Mouse (Mus musculus) MEL (cell line): ENCODE measurements at regions not wholly inside any gene's neighbourhood (a gene's known extent, or its start where the extent isn't known, plus 50 kb on each side); places are given as distances from the start of the nearest gene placed in this dataset.

Experiments
- DNase-seq: peaks from one replicate; pipeline ENCODE4 v3.0.0; 2011; ENCODE audit warnings: low read depth, low spot score
- H3K27ac ChIP-seq: 2 replicates; pipeline ENCODE4 v1.5.1; 2012; ENCODE audit warnings: low read depth, mild to moderate bottlenecking, control low read depth, low read length, moderate library complexity; ENCODE audit not compliant: control insufficient read depth
- H3K27me3 ChIP-seq, 2 experiments: fragments of 150-350 bp in 1 of 2; sonication (generic) in 1 of 2; 2 replicates each; pipeline ENCODE4 v1.6.1; 2012; ENCODE audit warnings: low read length in 2 of 2, mild to moderate bottlenecking in 2 of 2, improper control_type of control experiment in 1 of 2, moderate library complexity in 1 of 2; ENCODE audit not compliant: insufficient read depth in 2 of 2, control insufficient read depth in 1 of 2
- H3K36me3 ChIP-seq, 2 experiments: 2 replicates each; pipeline ENCODE4 v1.6.1; 2012 to 2014; ENCODE audit warnings: low read length in 2 of 2, improper control_type of control experiment in 1 of 2, inconsistent platforms in 1 of 2, mild to moderate bottlenecking in 1 of 2; ENCODE audit not compliant: insufficient read depth in 2 of 2, control insufficient read depth in 1 of 2
- H3K4me1 ChIP-seq, 2 experiments: fragments of 150-350 bp in 1 of 2; sonication (generic) in 1 of 2; 2 replicates each; pipeline ENCODE4 v1.6.1; 2012; ENCODE audit warnings: low read length in 2 of 2, improper control_type of control experiment in 1 of 2, mild to moderate bottlenecking in 1 of 2; ENCODE audit not compliant: insufficient read depth in 2 of 2, control insufficient read depth in 1 of 2
- H3K4me3 ChIP-seq, 2 experiments: fragments of 150-350 bp in 1 of 2; sonication (generic) in 1 of 2; 2 replicates each; pipeline ENCODE4 v1.5.1; 2012; ENCODE audit warnings: low read depth in 2 of 2, low read length in 2 of 2, mild to moderate bottlenecking in 2 of 2, moderate library complexity in 2 of 2, control low read depth in 1 of 2, improper control_type of control experiment in 1 of 2; ENCODE audit not compliant: control insufficient read depth in 1 of 2, insufficient read depth in 1 of 2
- H3K79me2 ChIP-seq: 2 replicates; pipeline ENCODE4 v1.6.1; 2012; ENCODE audit warnings: mild to moderate bottlenecking, low read length, moderate library complexity; ENCODE audit not compliant: control insufficient read depth, poor library complexity, insufficient read depth
- H3K9ac ChIP-seq: 2 replicates; pipeline ENCODE4 v1.6.1; 2012; ENCODE audit warnings: low read depth, mild to moderate bottlenecking, control low read depth, low read length, moderate library complexity; ENCODE audit not compliant: control insufficient read depth, poor library complexity, severe bottlenecking
- H3K9me3 ChIP-seq: fragments of 150-350 bp; sonication (generic); replicated peaks from 2 replicates; pipeline ENCODE4 v1.6.1; 2012; ENCODE audit warnings: mild to moderate bottlenecking, low read length, improper control_type of control experiment, moderate library complexity; ENCODE audit not compliant: insufficient read depth
- BHLHE40 ChIP-seq: IDR thresholded peaks from 2 replicates; pipeline ENCODE4 v1.6.1; 2012; ENCODE audit warnings: low read depth, mild to moderate bottlenecking, inconsistent platforms, low read length, improper control_type of control experiment, borderline replicate concordance
- CHD1 ChIP-seq: IDR thresholded peaks from 2 replicates; pipeline ENCODE4 v1.6.1; 2012; ENCODE audit warnings: low read depth, mild to moderate bottlenecking, inconsistent platforms, low read length, improper control_type of control experiment
- CHD2 ChIP-seq: IDR thresholded peaks from 2 replicates; pipeline ENCODE4 v1.6.1; 2011; ENCODE audit warnings: low read length, improper control_type of control experiment
- CTCF ChIP-seq, 3 experiments: IDR thresholded peaks in 2 of 3; conservative IDR thresholded peaks in 1 of 3; 2 replicates each; pipeline ENCODE4 v1.5.1; 2011 to 2012; ENCODE audit warnings: low read length in 3 of 3, low read depth in 2 of 3, mild to moderate bottlenecking in 2 of 3, improper control_type of control experiment in 1 of 3, inconsistent platforms in 1 of 3, mixed read lengths in 1 of 3, moderate library complexity in 1 of 3; ENCODE audit not compliant: control insufficient read depth in 1 of 3, insufficient read depth in 1 of 3, poor library complexity in 1 of 3, severe bottlenecking in 1 of 3
- ELF1 ChIP-seq: IDR thresholded peaks from 2 replicates; pipeline ENCODE4 v1.6.1; 2014; ENCODE audit warnings: low read depth, mild to moderate bottlenecking, inconsistent platforms, low read length, improper control_type of control experiment, moderate library complexity
- EP300 ChIP-seq, 2 experiments: IDR thresholded peaks; 2 replicates each; pipeline ENCODE4 v1.6.1; 2011; ENCODE audit warnings: improper control_type of control experiment in 2 of 2, low read length in 2 of 2, low read depth in 1 of 2, mild to moderate bottlenecking in 1 of 2
- ETS1 ChIP-seq: IDR thresholded peaks from 2 replicates; pipeline ENCODE4 v1.6.1; 2012; ENCODE audit warnings: low read depth, mild to moderate bottlenecking, inconsistent platforms, low read length, improper control_type of control experiment, moderate library complexity
- GABPA ChIP-seq: IDR thresholded peaks from 2 replicates; pipeline ENCODE4 v1.6.1; 2012; ENCODE audit warnings: low read depth, mild to moderate bottlenecking, inconsistent platforms, low read length, improper control_type of control experiment, moderate library complexity
- HCFC1 ChIP-seq: IDR thresholded peaks from 2 replicates; pipeline ENCODE4 v1.6.1; 2012; ENCODE audit warnings: low read depth, mild to moderate bottlenecking, inconsistent platforms, low read length, improper control_type of control experiment, moderate library complexity
- MAFK ChIP-seq: IDR thresholded peaks from 2 replicates; pipeline ENCODE4 v1.6.1; 2011; ENCODE audit warnings: low read depth, mild to moderate bottlenecking, low read length, improper control_type of control experiment, borderline replicate concordance
- MAX ChIP-seq: IDR thresholded peaks from 2 replicates; pipeline ENCODE4 v1.6.1; 2011; ENCODE audit warnings: low read length, improper control_type of control experiment
- MAZ ChIP-seq: IDR thresholded peaks from 2 replicates; pipeline ENCODE4 v1.6.1; 2012; ENCODE audit warnings: low read depth, mild to moderate bottlenecking, inconsistent platforms, low read length, improper control_type of control experiment
- MYB ChIP-seq: IDR thresholded peaks from 2 replicates; pipeline ENCODE4 v1.6.1; 2011; ENCODE audit warnings: mild to moderate bottlenecking, low read depth, low read length, improper control_type of control experiment
- NRF1 ChIP-seq: IDR thresholded peaks from 2 replicates; pipeline ENCODE4 v1.6.1; 2014; ENCODE audit warnings: low read depth, mild to moderate bottlenecking, inconsistent platforms, low read length, improper control_type of control experiment, moderate library complexity; ENCODE audit not compliant: poor library complexity, insufficient read depth, severe bottlenecking
- POLR2AphosphoS2 ChIP-seq: IDR thresholded peaks from 2 replicates; pipeline ENCODE4 v1.6.1; 2011; ENCODE audit warnings: low read length, improper control_type of control experiment
- RCOR1 ChIP-seq: IDR thresholded peaks from 2 replicates; pipeline ENCODE4 v1.6.1; 2012; ENCODE audit warnings: low read depth, mild to moderate bottlenecking, inconsistent platforms, low read length, improper control_type of control experiment
- SIN3A ChIP-seq: IDR thresholded peaks from 2 replicates; pipeline ENCODE4 v1.6.1; 2012; ENCODE audit warnings: low read length, improper control_type of control experiment, inconsistent platforms
- TAL1 ChIP-seq: IDR thresholded peaks from 2 replicates; pipeline ENCODE4 v1.6.1; 2012; ENCODE audit warnings: mild to moderate bottlenecking, inconsistent platforms, low read length, moderate library complexity, mixed read lengths
- USF1 ChIP-seq: IDR thresholded peaks from 2 replicates; pipeline ENCODE4 v1.6.1; 2014; ENCODE audit warnings: low read depth, mild to moderate bottlenecking, inconsistent platforms, low read length, improper control_type of control experiment, moderate library complexity
- ZMIZ1 ChIP-seq: IDR thresholded peaks from 2 replicates; pipeline ENCODE4 v1.6.1; 2012; ENCODE audit warnings: low read depth, mild to moderate bottlenecking, inconsistent platforms, low read length, improper control_type of control experiment, moderate library complexity

DNA sequence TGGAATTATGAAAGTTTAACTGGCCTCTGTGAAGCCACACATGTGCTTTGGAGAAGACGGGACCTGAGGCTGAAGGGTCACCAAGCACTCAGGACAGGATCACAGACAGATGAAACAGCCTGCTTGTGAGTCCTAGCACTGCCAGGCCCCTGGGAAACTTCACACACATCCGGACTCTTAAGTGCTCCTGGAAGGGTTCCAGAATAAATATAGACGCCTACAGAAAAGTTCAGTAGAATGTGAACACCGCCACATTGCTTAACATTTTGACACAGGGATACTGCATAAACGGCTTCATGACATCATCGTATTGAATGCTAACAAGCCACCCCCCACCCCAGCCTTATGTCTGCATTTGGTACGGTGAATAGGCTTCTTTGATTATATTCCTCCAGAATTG is 87.3 kb upstream of the Cttnbp2 start (continued):
- no peak for TF ChIP-seq ETS1
- TF ChIP-seq, all 39 proteins: peak for 0

DNA sequence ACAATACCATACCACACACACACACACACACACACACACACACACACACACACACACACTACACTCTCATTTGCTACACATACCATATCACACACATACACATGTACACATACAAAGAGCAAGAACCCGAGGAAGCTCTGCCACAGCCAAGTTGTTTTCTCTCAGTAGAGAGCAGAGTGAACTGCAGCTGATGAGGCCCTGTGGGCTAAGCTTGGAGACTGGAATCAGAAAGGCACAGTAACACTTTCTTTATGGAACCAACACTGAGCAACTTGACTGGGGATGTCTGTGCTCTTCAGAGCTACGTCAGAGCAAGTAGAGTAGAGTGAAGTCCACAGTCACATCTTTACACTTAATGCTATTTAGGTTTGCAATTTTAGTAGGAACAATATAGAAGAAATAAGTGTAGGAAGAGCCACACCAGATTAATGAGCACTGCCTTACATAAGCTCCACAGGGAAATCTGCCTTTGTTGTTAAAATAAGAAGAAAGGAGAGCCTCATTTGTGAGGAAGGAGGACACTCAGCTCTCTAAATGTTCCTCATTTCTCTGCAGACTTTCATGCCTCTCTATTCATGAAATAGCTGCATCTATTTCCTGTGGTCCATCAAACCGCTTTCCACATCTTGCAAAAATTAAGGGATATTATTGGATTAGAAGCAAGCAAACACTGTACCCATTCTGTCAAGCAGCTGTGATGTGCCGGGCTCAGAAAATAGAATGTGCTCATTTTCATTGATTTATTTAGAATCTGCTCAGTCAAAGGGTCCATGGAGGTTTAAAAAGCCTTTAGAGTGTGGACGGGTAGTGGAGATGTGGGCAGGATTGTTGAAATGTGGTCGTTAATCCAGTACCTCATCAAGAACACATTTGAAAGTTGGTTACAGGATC is 107.0 kb upstream of the Cttnbp2 start:
- no peak for DNase-seq
- TF ChIP-seq NRF1 (no peak), MAX (no peak), ZMIZ1 (no peak), POLR2AphosphoS2 (no peak), SIN3A (no peak), BHLHE40 (no peak), TAL1 (no peak), EP300 (IDR thresholded peaks at IDR 0.05; ENCODE audit: low read depth in 1 of 2, low read length in 2 of 2) (no peak), MYB (no peak), MAZ (no peak), HCFC1 (no peak), ELF1 (no peak), CHD2 (no peak), RCOR1 (no peak), ETS1 (no peak), MAFK (no peak), USF1 (no peak), CHD1 (no peak), GABPA (no peak), CTCF (IDR thresholded peaks at IDR 0.05 in 2 of 3, conservative IDR thresholded peaks at IDR 0.05 in 1 of 3; ENCODE audit: control insufficient read depth in 1 of 3, insufficient read depth in 1 of 3, low read depth in 2 of 3, low read length in 3 of 3, poor library complexity in 1 of 3, severe bottlenecking in 1 of 3) (no peak)
- Histone ChIP-seq H3K9me3 (no peaks in the 10 kb centered on the region), H3K27ac (no peak overlapping the region), H3K79me2 (no peaks in the 10 kb centered on the region), H3K27me3 (peaks cover 0 to 2% of the 10 kb centered on the region in 2 experiments; a peak in 1 of 4 replicates), H3K4me3 (no peak overlapping the region), H3K4me1 (no peaks in the 10 kb centered on the region), H3K9ac (no peak overlapping the region), H3K36me3 (no peaks in the 10 kb centered on the region)
